Mouse (Mus musculus) layer of hippocampus, adult 9-10 months (tissue): ENCODE measurements around the gene Fbln1.

Source experiments
- DNase-seq: peaks from one replicate; pipeline ENCODE4 v3.0.0; 2022; ENCODE audit warnings: low spot score

Gene Fbln1

DNA sequence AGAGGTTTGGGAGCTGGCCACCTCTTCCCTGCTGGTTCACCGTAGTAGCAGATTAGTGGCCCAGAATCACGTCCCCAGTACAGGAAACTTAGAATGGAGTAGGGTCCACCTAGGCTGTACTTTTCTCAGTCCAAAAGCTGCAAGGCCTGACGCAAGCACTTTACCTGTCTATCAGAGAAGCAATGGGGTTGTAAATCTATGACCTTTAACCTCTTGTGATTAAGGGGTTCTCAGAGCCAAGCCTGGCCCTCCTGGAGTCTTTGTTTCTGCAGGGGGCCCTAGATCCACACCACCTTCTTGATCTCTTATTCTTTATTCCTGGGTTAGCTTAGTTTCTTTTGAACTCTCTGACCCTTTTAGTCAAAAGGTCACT lies 940 bp downstream of the Fbln1 start:
- no peak for DNase-seq

DNA sequence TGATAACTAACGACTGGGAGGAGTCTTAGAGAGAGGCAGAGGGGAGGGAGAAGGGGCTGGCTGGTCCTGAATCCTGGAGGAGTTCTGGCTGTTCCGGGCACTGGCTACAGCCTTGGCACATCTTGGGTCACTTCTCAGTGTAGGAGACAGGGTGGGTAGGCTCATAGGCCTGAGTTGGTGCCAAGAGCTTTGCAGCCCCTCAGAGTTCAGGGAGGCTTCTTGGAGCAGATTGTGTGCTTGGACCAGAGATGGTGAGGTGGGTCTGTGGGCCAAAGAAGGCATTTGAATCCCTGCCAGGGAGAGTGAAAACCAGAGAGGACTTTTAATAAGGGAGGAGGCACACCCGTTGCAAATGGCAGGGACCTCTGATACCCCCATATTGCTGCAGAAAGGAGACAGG lies 1.3 kb downstream of the Fbln1 start:
- DNase-seq = no peak

DNA sequence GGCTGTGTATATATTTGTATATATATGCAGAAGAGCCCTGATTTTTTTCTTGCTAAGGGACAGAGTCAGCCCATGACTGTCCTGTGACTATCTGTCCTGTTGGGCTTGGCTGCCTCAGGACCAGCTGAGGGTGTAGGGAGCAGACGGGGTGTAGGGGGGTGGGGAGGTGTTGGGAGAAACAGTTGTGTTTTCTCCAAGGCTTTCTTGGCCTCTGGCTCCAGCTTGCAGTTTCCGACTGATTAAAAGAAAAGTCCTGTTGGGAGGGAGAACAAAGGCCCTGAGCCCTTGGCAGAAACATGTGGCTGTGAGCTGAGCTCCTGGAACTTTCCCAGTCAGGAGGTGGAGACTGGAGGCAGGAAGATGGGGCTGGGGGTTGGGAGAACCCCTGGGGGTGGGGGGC lies 2.0 kb downstream of the Fbln1 start:
- DNase-seq = no peak

DNA sequence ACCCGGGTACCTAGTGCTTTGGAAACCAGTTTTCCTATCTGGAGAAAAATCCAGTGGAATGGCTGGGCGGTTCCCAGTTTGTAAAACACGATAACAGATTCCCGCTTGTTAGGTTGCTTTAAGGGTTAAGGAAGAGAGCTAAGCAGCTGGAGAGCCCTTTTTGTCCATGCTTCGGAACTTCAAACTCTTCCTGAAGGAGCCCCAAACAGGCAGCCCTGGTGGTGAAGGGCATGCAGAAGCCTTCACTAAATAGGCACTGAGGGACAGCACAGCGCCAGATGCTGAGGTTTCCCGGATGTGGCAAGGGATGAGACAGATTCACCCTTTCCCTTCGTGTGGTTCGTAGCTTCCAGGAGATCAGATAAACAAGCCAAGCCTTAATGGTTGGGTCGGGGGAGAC lies 2.6 kb downstream of the Fbln1 start:
- no peak for DNase-seq

DNA sequence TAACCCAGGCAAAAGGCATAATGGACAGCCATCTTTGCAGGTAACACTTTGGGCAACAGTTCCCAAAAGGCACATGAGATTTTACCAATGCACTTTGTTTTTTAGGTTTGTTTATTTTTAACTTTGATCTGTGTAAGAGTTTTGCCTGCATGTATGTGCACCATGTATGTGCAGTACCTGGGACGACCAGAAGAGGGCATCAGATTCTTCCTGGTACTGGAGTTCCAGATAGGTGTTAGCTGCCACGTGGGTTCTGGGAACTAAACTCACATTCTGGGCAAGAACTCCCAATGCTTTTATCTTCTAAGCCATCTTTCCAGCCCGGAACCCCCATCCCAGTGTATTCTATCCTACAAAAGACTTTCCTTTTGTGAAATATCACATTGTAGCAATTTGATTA lies 3.6 kb downstream of the Fbln1 start:
- no peak for DNase-seq

DNA sequence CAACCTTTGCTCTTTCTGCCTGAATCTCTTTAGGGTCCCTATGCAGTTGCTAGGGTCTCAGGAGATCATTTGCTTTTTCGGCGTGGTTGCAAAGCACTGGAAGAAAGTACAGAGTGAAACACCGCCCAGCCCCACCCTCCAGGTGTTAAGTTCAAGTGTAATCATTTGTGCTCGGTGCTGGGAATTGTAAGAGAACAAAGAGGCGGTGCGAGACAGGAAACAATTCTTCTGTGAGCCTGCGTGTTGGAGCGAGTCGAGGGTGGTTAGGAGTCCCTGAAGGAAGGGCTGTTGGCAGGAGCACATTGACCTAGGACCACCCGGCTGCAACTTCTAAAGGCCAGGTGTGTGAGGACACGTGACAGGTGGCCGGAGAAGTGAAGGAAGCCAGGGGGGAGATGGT lies 4.9 kb downstream of the Fbln1 start:
- DNase-seq = no peak

DNA sequence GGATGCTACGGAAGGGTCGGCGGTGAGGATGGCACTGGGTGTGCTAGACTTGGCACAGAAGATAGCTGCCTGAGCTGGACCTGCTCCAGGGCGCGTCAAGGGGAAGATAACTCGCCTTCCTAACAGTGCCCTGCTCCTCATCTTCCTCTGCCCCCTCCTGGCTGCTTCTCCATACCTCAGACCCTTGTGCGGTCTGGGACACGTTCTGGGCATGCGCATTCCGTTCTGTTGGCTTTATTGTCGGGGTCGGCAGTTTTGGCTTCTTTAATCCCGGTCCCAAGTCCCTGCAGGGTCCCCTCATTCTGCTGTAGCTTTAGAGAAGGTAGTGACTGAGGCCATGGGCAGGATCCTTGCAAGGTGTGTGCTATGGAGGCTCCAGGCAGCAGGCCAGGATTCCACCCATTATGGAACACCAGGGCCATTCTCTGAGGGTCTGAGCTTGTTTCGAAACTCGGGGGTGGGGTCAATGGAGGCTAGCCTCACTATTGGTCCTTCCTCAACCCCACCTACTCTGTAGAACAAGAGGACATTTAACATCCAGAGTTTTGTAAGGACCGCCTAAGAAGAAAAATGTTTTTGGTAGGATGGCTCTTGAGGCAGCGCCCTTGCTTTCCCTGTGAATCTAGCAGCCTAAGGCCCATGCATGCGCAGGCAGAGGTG lies 5.5 kb downstream of the Fbln1 start:
- no peak for DNase-seq

DNA sequence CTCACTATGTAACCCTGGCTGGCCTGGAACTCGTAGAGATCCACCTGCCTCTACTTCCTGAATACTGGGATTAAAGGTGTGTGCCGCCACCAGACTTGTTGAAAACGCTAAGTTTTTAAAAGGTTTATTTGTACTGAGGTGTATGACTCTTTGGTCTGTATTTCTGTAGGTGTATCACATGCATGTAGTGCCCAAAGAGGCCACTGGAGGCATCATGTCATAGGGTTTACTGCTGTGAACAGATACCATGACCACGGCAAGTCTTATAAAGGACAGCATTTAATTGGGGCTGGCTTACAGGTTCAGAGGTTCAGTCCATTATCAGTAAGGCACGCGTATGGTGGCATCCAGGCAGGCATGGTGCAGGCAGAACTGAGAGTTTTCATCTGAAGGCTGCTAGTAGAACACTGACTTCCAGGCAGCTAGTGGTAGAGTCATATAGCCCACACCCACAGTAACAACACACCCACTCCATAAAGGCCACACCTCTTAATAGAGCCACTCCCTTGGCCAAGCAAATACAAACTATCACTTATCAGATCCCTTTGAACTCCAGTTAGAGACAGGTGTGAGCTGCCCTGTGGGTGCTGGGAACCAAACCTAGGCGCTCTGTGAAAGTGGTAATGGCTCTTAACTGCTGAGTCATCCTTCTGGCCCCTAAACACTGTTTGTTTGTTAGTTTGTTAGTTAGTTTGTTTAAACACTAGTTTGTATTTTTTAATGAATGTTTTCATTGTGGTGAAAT lies 10.5 kb downstream of the Fbln1 start:
- DNase-seq = no peak

DNA sequence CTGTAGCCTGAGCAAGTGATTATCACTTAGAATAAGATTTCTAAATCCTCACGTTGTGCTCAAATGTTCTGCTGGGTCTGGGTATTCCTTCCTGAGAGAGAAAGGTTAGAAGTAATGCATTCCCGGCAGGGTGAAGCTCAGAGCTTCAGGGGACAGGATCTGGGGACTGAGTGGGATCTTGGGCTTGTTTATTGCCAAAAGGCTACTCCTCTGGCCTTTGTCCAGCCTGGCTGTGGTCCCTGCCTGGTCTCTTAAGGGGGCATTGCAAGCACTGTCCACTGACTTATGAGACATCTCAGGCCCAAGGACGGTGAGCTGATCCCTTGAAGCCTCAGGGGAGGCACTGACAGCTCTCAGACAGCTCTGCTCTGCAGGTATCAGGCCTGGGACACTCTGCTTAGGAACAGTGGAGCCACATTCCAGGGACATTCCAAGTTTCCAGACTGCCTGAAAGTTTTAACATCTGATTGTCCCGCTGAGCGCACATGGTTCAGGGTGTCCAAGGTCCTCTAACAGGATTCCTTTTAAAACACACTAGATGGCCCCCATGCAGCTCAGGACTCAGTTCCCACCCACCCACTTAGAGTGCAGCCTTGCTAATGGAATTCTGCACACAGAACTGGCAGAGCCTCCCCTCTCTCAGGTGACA lies 13.0 kb downstream of the Fbln1 start:
- no peak for DNase-seq

DNA sequence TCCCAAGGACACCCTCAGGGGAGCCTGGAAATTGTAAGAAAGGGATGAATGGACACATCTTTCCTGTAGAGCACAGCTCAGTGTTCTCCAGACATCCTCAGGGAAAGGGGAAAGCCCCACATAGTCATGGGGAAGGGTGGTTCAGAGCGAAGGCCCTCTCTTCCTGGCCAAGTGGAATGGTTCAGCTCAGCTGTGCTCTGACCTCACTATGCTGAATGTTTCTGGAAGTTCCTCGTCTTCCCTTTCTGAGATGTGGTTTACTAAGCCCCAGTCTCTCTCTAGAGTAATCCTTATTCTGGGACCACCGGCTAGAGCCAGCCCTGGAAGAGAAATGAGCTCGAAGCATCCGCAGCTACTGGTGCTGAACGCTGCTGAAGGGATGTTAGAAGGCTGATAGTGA lies 14.6 kb downstream of the Fbln1 start:
- no peak for DNase-seq

DNA sequence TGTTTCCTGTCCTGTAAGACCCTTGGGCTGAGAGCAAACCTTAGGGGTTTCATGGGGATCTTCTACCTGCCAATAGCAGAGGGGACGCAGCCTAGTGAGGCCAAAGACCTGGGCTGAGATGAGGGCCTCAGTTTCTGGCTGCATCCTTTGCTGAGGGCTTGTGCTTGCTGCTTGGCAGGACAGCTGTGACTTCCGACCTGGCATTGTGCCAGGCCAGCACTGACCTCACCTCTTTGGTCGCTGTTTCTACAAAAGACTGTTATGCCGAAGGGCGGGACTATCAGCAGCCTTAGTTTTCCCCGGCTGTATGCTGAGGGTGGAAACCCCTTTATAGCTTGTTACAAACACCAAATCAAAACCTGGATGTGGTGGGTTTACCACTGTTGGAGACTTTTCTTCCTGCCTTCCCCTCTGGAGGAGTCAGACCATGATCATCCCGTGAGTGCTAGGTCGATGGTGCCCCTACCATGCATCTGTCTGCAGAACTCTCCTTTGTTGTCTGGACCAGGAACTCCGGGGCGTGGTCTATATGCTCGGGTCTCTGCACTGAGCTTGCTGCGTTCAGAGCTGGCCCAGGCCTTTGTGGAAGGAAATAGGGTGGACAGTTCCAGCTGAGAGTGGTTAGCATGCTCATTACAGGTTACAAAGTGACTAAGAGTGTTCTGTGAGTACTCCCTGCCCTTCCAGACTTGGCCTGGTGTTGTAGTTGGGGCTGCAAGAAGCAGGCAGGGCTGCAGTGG lies 15.5 kb downstream of the Fbln1 start:
- no peak for DNase-seq

DNA sequence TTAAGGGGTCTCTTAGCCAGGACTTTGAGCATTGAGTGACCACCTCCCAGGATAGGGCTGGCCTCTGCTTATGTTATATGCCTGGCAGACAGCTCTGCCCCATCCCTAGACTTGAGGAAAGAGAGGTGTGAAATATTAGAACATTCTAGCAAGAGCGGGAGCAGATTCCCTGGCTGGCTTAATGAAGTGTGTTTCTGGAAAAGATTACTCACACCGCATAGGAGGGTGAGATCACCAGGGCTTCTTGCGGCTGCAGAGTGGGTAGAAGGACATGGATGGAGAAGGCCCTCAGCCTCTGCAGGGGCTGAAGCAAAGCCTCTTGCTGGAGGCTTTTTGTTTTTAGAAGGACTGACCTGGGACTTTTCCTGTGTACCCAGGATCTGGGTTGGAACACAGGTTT lies 19.9 kb downstream of the Fbln1 start:
- no peak for DNase-seq

DNA sequence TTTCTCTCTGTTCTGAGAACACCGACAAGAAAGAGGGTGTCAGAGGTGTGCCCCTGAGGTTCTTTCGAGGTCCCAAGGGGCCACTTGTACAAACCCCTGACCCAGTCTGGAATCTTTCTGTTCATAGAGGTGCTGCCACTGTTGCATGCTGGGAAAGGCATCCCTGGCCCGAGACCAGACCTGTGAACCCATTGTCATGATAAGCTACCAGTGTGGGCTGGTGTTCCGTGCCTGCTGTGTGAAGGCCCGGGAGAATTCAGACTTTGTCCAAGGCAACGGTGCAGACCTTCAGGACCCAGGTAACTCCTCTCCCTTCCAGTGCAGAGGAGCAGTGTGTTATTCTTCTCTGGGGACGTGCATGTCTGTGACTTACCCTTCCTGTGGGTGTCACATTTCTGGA lies 21.1 kb downstream of the Fbln1 start:
- DNase-seq = no peak

DNA sequence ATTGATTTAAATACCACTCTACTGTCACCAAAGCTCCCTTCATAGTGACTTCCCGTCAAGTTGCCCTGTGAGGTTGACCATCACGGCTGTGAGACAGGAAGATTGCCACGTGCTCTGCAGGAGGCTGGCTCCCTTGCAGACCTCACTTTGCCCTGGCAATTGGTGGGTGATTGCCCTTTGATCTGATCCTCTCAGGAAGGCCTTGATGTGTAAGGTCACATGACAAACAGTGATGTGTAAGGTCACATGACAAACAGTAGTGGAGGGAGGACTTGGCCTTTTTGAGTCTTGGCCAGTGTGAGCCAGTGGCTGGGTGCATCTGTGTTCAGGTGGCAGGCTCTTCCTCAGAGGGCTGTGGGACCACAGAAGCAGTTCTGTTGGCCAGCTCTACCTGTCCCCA lies 22.8 kb downstream of the Fbln1 start:
- DNase-seq = no peak

DNA sequence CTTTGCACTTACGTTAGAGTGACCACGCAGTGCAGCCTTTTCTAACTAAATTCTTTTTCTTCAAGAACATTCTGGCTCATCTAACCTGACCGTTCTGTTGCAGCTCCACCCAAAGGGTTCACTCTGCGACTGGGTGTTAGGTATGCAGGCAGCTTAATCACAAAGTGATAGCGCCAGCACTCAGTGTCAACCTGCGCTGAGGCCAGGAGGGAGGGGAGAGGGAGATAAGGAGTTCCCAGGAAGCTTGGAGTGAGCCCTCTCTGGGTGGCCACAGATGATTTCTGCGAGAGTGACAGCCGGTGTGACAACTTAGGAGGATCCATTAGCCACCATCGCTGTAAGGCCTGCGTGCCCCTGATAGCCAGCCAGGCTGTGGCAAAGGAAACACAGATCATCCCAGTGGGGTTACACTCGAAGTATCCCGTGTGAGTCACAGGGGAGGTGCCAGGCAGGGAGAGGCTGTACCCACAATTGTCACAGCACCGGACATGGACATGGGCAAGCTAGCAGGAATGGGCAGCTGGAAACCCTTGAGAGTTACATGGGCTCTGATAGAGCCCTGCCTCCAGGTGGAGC lies 24.3 kb downstream of the Fbln1 start:
- DNase-seq = no peak

DNA sequence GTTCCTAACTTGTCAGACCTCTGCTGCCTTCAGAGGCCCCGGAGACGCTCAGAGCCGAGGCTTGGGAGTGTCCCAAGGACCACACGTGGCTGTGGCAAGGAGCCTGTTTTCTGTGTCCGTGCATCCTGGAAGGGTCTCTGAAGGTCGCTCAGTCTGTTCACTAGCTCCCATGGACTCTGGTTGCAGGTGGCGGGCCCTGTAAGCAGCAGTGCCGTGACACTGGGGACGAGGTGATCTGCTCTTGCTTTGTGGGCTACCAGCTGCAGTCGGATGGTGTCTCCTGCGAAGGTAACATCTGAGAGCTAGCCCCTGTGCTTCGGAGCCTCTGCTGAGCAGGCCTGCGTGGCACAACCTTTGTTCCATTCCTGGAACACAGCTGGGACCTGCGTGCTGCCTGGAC lies 24.9 kb downstream of the Fbln1 start:
- no peak for DNase-seq

DNA sequence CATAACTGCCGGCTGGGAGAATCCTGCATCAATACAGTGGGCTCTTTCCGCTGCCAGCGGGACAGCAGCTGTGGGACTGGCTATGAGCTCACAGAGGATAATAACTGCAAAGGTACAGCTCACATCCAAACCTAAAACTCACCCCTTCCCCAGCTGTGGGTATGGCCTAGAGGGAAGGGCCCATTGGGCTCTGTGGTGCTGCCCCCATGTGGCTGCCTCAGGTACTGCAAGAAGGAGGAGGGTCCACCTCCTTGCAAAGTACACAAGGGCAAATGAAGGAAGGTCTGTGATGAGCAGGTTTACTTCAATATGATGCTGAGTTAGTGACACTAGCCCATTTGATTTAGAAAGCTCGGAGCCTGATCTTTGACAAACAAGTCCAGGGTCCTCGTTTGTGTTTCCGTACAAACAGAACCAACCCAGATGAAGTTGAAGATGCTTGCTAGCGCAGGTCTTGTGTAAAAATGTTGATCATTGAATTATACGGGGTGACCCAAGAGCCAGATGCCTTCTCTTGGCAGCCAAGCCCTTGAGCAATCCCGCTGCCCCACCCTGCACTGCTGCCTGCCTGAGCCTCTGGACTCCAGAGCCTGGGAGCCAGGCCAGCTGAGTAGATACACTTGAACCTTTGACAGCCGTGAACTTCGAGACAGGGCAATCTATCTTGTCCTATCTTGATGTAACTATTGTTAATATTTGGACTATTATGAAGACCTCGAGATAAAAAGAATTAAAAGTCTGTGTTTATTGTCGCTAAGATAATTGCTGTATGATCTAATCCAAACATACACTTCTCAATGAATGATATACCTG lies 25.9 kb downstream of the Fbln1 start:
- no peak for DNase-seq

DNA sequence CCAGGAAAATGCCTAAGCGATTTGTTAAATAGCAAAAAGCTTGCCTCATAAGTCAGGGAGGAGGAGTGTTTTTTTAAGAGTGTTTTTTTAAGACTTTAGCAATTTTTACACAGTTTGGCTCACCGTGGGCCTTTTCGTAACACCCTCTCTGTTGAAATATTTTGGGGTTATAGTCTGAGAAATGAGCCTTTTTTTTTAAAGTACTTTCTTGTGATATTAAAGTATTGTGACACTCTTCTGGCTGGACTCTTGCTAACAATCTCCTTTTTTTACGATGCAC lies 26.4 kb downstream of the Fbln1 start:
- no peak for DNase-seq

DNA sequence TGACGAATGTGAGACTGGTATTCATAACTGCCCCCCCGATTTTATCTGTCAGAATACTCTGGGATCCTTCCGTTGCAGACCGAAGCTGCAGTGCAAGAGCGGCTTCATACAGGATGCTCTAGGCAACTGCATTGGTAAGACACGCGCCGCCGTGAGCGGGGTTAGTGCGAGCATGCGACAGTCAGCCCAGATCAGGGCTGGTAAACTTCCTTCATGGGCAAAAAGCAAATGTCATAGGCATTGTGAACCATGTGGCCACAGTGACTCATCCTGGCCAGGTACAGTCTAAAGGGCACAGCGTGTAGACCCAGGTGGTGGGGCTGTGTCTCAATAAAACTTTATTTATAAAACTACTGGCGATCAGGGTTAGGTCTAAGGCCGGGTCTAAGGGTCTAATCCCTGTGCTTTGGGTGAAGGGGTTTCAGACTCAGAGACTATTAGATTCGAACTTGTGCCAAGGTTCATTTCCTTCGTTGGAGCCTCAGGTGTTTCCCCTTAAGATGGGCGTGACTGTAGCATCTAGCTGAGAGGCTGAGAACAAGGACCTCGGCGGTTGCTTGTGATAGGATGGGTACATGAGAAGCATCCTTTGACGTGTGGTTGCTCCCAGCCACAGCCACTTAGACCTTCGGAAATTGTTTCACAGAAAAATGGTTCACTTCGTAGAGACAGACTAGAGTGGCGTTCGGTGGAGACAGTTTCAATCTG lies 26.9 kb downstream of the Fbln1 start:
- no peak for DNase-seq

DNA sequence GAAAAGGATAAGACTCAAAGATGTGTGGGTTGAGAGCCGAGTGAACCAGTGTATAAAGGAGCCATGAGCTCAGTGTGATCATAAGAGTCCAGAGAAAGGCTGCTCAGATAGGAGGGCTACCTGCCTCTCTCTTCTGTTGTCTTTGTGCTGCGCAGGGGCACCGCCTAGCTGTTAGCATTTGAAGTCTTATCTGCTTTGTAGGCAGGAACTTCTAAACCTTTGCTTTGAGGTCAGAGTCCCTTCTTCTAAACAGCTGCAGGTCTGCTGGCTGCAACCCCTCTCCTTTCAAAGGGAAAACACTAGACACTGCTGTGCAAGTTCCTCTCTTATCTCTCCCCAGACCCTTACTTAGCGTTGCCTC lies 27.5 kb downstream of the Fbln1 start:
- DNase-seq = no peak

DNA sequence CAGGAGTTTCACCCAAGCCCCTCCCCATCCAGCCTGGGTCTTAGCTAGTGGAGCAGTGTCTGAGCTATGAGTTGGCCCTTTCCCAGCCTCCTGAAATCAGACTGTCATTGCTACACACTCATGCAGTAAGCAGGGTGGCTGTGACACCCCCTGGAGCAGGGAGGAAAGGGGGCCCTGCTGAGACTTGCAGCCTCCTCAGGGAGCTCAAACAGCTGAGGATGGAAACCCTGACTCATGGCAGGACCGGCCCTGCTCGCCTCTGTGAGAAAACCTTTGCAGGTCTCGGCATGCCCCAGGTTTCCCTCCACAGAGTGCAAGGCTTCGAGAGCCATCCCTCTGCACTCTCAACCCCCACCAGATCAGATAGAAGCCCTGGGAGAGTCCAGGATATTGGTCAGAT lies 27.9 kb downstream of the Fbln1 start:
- DNase-seq = no peak
